Mouse (Mus musculus): ENCODE measurements around the gene Gga1.

Gene Gga1

DNA sequence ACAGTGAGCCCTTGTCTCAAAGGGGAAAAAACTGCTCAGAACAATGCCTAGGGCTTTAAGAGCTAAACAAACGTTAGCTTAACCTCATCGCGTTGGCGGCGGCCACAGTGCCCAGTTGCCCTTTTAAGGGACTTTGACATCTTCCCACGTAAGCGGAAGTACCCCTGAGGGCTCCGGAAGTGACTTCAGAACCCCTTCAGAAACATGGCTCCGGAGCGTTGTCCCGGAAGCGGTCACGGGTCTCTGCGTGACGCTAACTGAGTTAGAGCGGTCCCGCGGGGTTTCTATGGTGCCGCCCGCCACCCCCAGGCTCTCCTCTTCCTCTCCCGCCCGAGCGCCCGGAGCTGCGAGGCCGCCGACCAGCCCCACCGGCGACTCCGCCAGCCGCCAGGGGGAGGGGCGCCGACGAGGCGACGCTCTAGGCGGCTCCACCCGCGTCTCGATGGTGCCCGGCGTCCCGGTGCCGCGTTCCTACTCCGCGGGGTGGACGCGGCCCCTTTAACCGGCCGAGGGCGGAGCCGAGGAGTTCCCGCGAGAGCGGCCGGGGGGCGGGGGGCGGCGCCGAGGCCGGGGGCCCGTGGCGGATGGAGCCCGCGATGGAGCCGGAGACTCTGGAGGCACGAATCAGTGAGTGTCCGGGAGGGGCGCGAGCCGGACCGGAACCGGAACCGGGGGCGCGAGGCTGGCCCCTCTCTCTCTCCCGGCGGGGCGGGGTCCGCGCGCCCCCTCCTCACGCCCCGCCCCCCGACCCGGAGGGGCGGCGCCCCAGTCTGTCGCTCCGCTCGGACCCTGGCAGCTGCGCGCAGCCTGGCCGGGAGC is at the start of gene Gga1:
TSS of gene Gga1 (plus strand) at position 200 of the 819 bp plus-strand sequence.
- DNase-seq, result peak; percentile 95 to 97

DNA sequence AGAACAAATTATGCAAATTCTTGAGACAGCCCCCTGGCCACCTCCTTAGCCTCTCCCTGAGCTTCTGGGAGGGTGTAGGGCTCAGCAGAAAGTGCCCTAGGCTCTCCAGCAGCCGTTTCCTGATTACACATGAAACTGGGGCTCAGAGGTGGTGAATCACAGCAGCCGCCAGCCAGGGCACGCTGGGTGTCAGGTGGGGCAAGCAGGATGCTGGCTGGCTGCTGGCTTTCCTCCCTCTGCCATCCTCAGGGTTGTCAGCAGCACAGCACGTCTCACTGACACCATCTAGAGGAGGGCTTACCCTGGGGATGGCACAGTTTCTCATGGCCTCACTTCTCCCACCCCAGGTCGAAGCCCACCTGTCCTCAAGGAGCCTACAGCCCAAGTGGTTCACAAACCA is 48.7 kb upstream of the Gga1 start:
- DNase-seq, result no peak

DNA sequence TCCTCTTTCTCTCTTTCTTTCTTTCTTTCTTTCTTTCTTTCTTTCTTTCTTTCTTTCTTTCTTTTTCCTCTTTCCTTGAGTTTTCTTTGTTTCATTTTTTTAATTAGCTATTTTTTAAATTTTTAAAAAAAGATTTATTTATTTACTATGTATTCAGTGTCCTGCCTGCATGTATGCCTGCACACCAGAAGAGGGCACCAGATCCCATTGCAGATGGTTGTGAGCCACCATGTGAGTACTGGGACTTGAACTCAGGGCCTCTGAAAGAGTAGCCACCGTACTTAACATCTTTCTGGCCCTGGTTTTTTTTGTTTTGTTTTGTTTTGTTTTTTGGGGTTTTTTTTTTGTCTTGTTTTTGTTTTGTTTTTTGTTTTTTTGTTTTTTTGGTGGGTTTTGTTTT is 47.4 kb upstream of the Gga1 start:
- DNase-seq, result no peak

DNA sequence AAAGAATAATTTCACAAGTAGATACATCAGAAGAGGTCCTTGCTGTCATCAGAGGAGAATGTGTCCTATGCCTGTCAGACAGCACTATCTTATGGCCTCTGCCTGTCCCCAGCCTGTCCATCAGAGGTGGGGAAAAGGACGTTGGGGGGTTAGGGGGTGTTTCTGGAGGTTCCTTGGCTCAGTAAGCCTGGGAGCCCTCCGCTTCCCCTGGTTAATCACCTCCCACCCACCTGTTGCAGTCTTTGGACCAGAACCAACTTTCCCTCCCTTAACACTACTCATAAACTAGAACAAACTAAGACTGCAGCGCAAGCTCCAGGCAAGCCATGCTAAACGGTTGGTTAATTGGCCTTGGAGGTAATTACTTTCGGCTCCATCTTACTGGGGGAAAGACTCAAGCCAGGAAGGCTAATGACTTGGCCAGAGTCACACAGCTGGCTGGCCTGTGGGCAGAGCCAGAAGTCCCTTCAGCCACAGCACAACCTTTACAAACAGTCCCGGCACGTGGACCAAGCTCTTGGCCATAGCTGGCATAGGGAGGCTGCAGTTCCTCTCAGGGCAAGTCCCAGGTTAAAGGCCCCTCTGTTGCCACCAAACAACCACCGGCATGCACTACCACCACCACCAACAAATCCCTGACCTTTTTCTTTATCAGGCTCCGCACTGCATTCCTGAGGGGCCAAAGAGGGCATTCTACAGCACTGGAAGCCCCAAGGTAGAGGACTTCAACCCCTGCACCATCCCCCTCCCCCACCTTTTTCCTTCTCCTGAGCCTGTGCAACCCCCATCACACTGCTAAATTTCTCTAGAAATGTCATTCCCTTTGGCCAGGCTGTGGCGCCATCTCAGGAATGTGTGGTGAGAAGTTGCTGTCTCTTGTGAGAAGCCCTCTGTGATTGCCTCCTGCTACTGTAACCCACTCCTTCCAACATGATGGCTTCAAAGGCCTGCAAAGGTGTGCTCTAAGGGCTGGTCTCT is 46.0 kb upstream of the Gga1 start:
- peak in 1 of 2 experiments; percentile 75 for DNase-seq

DNA sequence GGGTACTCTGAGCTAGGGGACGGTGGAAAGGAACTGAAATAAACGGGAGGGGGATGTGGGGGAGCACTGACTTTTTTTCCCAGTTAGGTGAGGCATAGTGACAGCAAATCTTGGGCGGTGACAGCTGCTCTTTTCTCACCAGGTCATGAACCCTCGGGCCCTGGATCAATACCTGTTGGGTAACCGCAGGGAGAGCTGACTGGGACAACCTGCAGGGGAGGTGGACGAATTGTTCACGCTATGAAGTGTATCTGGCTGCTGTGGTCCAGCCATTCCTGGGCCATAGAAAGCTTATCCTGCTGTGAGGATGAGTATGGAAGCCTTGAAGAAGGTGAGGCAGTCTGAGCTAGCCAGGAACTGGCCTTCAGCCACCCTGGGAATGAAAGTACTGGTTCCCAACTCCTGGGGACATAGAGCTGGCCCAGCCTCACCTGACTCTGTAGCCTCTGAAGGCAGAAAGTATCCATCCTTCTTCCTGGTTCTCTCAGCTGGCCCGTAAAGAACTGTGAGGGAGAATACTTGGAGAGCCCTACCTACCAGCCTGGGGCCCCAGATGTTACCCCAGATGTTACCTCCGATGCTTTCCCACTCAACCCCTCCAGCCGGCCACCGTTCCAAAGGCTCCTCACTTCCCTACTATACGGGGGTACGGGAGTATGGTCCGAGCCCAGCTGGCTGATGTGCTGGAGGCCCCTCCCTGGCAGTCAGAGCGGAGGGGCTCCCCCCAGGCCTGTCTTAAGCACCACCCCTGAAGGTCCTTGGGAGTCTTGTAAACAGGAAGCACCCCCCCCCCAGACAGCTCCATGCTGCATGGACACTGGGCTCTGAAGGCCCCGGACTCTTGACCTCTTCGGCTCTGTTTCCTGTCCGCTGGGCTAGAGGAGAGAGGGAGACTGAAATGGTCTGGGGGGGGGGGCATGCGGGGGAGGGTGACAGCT is 45.0 kb upstream of the Gga1 start:
- DNase-seq, result peak; percentile 79 to 93

DNA sequence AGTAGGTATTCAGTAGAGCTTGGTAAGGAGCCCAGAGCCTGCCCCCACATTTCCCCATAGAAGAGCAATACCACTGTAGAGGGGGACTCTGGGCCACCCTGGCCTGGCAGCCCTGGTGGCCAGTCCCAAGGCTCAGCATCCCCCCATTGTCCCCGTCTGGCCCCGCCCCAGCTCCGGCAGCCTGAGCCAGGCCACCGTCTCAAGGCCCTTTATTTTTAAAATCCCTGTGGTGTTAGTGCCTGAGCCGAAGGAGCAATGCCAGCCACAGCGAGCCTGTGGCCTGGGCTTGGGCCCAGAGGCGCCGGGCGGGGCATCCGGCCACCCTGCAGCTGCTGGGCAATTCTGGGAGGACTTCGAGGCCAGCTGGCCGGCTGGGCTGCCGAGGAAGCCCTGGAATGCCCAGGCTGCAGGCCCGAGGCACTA is 44.3 kb upstream of the Gga1 start:
- peak; percentile 78 to 92 for DNase-seq

DNA sequence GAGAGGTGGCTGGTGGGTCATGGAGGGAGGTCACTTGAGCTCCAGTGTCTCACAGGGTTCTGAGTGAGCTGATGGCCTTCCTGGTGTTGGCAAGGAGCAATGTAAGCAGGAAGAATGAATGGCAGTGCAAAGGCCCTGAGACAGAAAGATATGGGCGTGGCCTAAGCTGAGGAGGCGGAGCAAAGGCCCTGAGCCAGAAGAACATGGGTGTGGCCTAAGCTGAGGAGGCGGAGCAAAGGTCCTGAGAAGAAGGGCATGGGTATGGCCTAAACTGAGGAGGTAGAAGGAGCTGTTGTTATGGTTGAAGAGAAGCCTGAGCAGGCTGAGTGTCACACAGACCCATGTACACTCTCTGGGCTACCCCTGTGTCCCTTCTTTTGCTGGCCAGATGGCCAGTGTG is 43.4 kb upstream of the Gga1 start:
- DNase-seq, result peak in 1 of 2 experiments; percentile 46

DNA sequence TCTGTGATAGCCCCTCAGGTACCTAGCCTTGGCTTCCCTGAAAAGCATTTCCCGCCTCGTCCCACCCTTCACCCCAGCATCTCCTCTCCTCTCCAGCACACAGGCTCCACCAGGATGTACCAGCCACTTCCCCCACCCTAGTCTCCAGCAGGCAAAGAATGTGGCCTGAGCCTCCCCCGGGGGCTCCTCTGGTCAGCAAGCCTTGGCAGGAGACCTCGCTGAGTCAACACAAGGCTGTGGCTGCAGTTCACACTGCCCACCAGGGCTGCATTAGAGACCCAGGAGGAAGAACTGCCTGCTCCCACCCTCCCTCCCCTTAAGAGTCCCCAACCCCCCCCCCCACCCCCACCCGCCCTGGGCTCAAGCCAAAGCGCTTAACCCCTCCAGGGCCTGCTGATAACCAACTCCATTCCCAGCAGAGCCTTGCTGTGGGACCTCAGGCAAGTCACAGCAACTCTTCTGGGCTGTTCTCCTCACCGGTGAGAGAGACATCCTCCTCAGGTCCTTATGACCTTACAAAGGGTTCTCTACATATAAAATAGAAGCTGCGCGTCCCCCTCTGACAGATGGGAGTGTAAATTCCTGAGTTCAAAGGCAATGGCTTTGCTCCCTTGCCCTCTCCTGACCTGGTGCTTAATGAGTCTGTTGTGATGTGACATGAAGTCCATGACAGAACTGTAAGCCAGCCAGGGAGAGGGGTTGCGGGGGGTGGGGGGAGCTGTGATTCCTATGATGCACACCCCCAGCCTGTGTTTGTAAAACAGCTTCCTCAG is 42.6 kb upstream of the Gga1 start:
- peak; percentile 50 to 79 for DNase-seq

DNA sequence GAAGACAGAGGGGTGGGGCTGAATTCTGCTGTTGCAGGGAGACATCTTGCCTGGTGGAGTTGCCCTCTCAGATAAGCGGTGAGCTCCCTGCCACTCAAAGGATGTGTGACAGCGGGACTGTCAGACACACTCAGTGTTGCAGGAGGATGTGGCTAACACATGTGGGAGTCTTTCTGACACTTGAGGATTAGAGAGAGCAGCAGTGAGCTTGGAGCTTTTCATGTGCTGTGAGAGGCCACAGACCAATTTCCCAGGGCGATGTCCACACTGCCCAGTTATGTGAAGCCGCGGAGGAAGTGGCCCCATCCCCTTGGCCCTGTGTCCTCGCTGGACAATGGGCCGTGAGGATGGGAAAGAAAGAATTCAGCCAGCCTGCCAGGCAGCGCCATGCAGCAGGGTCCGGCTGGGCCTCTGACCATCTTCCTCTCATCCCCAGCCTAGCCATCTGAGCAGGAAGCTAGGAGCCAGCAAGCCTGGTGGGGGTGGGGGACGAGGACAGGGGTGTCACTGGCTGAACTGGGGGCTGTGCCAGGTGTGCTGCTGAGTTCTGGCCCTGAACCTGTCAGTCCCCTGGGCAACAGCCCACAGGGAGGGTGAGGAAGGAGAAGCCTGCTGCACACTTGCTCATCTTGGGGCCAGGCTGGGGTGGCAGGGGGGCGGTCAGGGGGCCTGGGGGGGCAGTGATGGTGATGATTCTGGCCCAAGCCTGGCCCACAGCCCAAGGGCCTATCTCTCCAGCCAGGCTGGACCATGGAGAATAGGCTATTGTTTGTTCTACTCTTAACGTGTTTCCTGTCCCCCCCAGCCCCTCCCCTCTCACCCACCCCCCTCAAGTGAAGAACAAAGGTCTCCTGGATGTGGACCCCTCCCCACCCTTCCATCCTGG is 41.5 kb upstream of the Gga1 start:
- peak; percentile 73 to 90 for DNase-seq

DNA sequence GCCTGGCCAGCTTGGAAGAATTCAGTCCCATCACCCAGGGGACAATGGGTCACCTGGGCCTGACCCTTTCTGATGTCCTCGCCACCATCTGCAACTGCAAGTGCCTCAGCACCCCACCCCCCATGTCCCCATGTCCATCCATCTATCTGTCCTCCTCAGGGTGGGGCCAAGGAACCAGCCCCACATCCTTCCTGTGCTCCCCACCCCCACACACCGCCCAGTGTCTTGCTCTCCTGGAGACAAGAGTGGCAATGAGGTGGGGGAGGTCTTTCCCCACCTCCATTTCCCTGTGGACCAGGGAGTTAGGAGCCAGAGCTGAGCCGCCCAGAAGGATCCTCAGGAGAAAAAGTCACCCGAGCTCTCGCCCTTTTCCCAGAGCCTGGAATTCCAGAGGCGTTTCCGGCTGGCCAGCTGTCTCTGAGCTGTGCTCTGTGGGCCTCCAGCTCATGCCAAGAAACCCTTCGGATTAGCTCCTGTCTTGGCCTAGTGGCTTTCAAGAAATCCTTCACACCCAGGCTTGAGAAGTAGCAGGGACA is 40.8 kb upstream of the Gga1 start:
- peak; percentile 87 to 95 for DNase-seq

DNA sequence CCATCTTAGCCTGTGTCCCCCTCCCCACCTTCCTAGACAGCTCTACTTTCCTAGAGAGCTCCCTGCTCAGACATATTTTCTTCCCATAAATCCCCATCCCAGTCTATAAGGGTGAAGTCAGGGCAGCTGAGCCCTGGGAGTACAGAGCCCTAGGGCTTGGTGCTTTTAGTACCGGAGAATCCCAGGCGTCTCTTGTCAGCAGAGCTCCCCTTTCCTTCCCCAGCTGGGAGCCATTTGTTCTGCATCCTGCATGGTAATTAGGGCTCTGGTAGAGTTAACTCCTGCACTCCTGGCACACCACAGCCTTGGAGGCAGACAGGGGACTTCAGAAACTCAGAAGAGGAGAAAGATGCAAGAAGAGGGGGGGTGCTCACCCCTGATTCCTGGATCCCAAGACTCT is 37.2 kb upstream of the Gga1 start:
- no peak for DNase-seq

DNA sequence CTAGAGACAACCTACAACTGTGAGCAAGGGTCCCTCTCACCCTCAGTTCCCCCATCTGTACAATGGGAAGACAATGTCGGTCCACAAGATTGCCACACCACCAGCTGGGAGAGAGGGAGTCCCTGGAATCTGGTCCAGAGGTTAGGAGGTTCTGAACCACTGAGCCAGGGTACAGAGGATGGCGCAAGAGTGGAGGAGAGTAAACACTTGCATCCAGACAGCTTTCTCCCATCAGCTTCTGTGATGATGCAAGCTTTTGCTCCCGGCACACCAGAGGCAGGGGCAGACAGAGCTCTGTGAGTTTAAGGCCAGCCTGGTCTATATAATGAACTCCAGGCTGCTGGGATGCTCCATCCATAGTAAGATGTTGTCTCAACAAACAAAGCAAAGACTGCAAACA is 36.7 kb upstream of the Gga1 start:
- peak in 1 of 2 experiments; percentile 61 for DNase-seq

DNA sequence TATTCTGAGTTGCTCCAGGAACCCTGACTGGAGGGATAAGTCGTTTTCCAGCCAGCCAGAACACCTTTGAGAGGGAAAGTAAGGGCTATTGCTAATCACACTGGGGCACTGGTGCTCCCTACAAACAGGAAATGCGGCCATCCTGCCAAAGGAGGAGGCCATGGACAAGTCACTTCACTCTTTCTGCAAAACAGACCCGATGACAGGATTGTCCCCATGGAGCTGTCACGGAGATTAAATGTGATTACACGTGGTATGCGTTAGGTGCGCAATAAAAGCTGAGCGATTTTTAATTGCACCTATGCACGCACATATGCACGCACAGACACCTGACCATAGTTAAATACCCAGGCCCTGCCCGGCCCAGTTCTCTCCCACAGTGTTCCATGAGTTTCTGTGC is 36.2 kb upstream of the Gga1 start:
- peak in 1 of 2 experiments; percentile 42 for DNase-seq

DNA sequence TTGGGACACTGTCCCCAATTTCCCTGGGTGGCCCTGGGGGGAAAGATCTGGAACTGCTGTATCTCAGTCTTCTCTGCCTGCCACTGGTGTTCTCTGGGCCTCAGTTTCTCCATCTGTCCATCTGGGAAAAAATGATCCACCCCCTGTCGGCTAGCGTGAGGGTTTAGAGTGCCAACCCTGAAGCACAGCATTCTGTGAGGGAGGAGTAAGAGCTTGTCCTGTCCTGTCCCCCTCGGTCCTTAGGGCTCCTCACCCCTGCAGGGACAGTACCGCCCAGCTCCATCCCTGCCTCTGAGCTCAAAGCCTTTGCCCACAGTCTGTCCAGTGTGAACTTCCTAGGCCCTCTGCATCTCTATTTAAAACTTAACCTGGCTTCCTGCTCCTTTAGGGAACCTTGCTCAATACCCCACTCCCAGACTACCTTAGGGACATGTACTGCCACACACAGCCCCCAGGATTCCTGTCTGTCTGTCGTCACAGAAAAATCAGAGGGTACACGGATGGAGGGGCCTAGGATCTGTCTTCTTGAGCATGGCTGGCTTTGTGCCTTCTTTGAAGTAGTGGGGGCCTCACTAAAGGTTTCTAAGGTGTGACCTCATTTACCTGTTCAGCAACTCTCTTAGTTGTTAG is 35.7 kb upstream of the Gga1 start:
- no peak for DNase-seq

DNA sequence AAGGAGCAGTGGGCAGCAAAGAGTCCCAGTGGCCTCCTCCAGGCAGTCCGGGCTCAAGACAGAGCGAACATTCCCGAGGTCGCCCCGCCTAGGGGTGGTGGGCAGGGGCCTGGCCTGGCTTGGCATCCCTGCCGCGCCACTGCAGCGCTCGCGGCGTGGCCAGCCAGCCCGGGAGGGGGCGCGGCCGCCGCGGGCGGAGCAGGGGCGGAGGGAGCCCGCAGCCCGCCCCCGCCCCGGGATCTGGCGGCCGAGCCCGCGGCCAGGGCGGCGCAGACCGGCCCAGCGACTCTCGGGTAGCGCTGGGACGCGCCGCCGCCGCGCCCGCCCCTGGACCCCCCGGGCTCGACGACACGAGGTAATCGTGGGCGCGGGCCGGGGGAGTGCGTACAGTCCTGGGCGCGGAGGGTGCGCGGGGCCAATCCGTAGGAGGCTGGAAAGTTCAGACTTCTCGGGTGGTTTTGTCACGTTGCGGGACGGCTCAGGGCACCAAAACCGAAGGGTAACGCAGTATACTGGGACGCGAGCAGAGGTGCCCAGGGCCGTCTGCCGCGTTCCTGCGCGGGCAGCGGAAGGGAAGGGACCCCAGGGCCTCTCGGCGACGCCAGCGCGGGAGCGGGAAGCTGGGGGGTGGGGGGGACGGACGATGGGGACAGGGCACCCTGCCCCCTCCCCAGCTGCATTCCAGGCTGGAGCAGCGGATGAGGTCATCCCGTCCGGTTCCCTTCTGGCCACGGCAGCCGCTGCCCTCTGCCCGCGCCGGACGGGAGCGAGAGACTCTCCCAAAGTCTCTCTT is 34.4 kb upstream of the Gga1 start, which contains the start of gene Cdc42ep1:
TSS of gene Cdc42ep1 (plus strand) at position 254 of the 793 bp plus-strand sequence.
- DNase-seq, result peak; percentile 71 to 88

DNA sequence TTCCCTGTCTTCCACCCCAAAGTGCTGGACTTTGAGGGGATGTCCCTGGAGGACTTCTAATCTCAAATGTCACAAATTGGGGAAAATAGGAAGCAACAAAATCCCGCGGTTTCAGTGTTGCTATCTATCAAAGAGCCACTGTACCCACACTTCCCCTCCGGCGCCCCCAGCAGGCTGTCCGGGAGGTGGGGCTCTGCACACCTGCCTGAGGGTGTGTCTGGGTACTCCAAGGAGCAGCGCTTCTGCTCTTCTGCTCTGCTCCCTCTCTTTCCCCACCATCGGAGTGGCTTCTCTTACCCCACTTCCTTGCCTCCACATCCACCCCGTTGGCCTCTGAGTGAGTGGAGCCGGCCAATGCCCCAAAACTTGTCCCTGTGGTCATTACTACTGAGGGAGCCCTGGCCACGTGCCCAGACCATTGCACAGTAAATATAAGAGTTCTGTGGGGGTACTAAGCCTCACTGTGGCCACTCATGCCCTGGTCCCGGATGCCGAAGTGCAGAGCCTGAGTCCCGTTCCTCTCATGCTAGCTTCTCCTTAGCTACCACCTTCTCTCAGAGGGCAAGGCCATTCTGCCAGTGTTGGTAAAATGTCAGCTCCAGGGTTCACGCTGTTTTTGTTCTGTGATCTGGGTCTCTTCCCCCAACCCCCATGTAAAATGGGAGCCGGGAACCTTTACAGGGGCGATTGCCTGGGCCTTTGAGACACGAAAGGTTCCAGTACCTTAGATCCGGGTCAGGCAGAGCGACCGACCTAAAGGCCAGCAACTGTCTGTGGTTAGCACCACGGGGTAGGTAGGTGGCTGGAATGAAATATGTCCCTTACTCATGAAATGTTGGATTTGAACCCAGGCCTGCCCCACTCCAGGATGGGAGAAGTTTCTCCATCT is 33.2 kb upstream of the Gga1 start:
- DNase-seq, result peak; percentile 52 to 61

DNA sequence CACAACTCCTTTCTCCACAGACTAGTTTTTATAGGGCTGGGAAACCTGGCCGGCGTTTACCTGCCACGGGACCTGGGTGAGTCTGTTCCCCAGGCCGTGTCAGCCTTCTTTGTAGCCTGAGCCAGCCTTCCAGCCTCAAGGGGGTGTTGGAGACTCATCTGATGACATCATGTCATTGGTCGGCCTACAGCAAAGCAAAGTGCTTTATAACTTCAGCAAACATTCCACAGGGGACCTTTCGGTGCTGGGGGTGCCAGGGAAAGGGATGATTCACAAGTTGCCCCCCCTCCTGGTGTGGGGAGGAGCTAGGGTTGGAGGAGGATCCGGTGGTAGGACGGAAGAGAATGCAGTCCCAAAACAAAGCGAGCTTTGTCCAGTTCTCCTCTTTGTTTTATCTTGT is 32.2 kb upstream of the Gga1 start:
- peak; percentile 77 to 87 for DNase-seq

DNA sequence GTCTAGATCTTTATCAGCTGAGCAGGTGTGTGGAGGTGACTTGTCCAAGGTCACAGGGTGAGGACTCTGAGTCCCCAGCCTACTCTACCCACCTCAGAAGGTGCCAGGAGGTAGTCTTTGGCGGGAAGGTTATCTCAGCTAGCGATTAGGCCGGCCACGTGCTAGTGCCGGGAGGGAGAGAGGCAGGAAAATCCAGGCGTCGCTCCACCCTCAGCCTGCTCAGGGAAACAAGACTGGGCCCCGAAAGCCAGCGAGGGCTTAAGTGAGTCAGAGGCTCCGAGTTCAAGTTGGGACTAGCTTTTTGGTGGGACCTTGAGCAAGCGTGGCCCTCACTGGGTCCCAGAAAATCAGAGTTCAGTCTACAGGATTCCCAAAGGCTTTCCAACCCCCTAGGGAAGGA is 31.7 kb upstream of the Gga1 start:
- peak; percentile 53 to 81 for DNase-seq
